Mouse (Mus musculus) testis, adult 2 months (tissue): ENCODE data around the gene Olfr671.

Source experiments
- CTCF ChIP-seq: fragments of 200-500 bp; IDR thresholded peaks from 2 replicates; pipeline ENCODE4 v1.5.1; 2012; ENCODE audit warnings: low read depth, mild to moderate bottlenecking, inconsistent platforms, low read length, moderate library complexity; ENCODE audit not compliant: control insufficient read depth, insufficient read depth, insufficient replicate concordance
- POLR2A ChIP-seq: fragments of 200-500 bp; IDR thresholded peaks from 2 replicates; pipeline ENCODE4 v1.6.1; 2012; ENCODE audit warnings: low read depth, mild to moderate bottlenecking, inconsistent platforms, low read length, moderate library complexity; ENCODE audit not compliant: control insufficient read depth

GRCm38 (mm10) chr7:104933940-104934339 lies 45.0 kb downstream of the Olfr671 start, which contains the start of gene Olfr669:
- no peak for TF ChIP-seq POLR2A
- no peak for TF ChIP-seq CTCF
